Mouse (Mus musculus): Measurements from ENCODE around the gene Cry2. TPM values are rescaled to one million over a fixed set of nuclear protein-coding genes. Genes with fewer than 3 reads are reported as not detected.
A peak's percentile ranks its signal among the peaks of the same experiment; 100 is the strongest.

The Cry2 gene
- total RNA-seq, 2 experiments from 2014 or later = 109 to 122 TPM

DNA sequence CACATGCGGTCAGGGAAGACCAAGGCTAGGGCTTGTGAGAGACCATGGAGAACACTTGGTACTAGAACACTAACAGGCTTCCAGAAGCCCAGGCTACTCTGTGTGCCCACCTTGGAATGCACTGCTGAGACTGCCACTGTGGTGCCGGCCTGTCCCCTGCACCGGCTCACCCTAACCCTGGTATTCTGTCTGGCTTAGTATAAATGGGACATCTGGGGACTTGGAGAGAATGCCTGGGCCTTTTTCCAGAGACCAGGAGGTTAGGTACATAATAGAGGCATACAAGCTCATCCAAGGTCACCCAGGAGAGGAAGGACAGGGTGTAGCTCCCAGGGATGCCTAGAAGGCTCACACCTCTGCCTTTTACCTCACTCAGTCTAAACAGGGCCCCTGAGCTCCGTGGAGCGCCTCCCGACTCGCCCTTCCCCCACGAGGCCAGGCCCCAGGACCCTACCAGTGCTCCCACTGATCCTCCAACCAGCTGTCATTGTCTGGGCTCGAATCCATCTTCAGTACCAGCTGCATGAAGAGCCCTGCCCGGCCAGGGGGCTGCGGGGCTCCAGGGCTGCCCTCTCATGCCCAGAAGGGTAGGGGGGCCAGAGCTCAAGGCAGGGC lies 42.0 kb downstream of the Cry2 start:
- DNase-seq (ENCODE audit: low spot score in 2 of 2) = no peak

DNA sequence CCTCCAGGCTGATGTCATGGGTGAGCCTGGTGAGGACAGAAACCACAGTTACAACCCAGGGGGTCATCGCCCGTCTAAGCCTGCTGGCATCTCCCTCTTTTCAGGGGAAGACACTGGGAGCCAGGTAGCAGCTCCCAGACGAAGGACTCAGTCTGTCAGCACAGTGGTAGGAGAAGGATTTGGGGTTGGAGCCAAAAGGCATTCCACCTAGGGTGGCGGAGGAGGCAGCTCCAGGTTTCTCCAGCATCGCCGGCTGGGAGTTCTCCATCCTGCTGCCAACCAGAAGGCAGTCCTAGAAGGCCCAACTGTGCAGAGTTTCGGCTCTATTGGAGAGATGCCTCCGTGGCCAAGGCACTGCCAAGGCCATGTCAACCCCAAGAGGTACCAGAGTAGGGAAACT lies 42.7 kb downstream of the Cry2 start:
- intact Hi-C loops (cut with DNase I) = no loop called here
- DNase-seq (ENCODE audit: low spot score in 2 of 2) = peak in 1 of 2 experiments; percentile 68

More for the DNA sequence above, 42.0 kb downstream of the Cry2 start:
- intact Hi-C loops (cut with DNase I) = no loop called here

DNA sequence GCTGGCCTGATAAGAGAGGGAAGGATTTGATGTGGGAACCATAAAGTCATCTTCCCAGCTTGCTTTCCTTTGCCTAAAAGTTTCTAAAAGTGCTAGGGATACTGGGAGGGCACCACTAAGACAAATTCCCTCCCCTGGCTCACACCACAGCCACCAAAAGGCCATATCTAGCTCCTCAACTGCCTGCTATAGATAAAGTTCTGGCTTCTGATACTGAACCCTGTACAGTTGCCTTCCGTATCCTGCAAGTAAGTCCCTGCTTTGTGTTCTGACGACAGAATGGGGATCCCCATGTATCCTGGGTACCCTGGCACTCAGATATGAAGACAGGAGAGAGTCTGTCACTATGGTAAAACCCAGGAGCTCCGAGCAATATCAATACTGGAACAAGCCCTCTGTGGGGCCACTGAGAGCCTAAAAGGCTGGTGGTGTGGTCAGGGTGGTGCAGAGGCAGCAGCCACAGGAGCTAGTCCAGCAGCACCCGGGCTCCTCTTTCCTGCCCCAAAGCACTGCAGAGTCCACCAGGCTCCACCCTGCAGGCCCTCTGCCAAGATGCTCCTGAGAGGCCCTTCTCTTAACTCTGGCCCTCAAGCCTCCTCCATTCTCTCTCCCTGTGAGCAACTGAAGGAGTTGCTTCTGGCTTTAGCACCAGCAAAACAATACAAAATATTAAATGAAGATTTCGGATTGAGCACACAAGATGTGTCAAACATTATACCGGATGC lies 43.5 kb downstream of the Cry2 start:
- DNase-seq (ENCODE audit: low spot score in 2 of 2) = no peak
- intact Hi-C loops (cut with DNase I) = no loop called here

DNA sequence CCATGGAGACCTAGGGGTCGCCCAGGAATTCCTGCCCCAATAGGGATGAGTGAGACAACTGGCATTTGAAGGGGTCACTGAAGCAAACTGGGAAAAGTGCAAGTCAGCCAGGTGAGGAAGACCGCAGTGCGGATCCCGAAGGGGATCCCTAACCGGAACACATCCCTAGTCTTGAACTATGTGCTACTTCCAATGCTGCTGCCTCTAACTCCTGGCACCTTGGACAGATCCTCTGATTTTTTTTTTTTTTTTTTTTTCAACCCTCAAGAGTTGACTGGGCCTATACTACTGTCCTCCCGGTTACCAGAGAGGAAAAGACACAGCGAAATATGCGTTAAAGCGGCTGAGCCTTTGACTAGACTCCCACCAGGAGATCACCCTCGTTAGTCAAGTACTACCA lies 44.2 kb downstream of the Cry2 start:
- no peak for DNase-seq (ENCODE audit: low spot score in 2 of 2)
- intact Hi-C loops (cut with DNase I) = loop anchor here (5.0 kb wide), 1 partner anchor 43 kb away; the partner anchor contains the start of gene Cry2

DNA sequence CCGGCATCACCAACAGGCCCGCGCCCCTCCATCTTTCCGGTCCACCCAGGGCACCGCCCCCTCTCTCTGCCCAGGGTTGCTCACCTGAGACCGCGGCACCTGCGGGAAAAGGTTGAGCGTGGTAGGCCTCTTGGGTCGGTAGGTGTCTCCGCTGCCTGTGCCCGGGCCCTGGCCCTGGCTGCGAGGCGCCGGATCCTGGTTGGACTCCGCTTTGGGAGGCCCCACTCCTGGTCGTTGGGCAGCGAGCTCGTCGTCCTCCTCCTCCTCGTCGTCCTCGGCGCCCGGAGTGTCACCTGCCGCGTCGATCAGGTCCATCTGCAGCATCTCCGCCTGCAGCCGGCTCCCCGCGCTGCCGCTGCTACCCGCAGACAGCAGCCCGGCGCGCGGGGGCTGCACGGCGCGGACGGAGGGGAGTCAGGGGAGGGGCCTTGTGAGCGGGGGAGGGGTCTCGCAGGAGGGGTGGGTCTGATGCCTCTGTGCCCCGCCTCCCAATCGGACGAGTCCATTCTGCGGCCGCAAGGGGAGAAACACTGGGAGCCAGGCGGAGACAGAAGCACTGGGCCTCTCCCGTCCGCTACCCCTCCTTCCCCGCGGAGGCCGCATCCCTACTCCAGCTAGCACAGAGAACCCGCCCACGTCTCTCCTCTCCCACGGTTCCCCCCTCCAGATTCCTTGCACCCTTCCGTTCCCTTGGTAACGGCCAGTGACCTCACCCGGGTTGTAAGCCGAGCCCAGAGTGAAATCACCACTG lies 44.8 kb downstream of the Cry2 start:
- intact Hi-C loops (cut with DNase I) = loop anchor here (5.0 kb wide), 1 partner anchor 43 kb away; the partner anchor contains the start of gene Cry2
- peak; percentile 91 to 92 for DNase-seq (ENCODE audit: low spot score in 2 of 2)

DNA sequence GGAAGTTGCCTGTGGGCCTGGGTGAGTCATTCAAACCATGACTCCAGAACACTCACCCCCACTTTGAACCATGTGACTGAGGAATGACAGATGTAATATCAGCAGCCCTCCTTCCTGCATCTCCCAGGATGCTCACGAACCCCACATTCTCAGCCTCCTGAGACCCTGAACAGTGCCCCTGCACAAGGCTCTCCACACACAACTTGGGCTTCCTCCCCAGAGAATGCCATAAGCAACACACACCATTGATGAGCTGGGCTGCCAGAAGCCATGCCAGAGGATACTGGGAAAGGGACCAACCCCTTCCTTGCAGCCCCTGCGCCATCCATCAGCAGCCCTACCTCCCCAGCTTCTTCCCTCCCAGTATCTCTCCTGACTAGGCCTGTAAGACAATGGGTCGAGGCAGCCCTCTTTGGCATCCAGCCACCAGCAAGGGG lies 45.7 kb downstream of the Cry2 start:
- no peak for DNase-seq (ENCODE audit: low spot score in 2 of 2)

DNA sequence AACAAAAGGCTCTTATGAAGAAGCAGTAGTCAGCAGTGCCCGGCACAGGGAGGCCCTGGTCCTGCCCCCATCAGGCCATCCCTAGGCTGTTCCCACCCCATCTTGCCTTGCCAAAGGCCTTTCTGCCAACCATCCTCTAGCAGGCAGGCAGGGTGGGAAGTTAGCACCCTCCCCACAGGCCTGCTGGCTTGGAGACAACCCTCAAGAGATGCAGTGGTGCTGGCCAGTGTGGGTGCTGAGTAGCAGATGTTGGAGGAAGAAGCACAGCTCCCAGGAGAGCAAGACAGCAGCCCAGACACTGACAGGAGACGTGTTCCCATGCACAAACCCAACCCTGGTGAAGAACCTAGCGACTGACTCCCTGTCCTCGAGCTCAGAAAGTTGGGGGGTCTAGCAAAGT lies 46.2 kb downstream of the Cry2 start:
- peak; percentile 67 to 73 for DNase-seq (ENCODE audit: low spot score in 2 of 2)
- intact Hi-C loops (cut with DNase I) = loop anchor here (5.0 kb wide), 1 partner anchor 45 kb away; the partner anchor contains the start of gene Cry2

More for the DNA sequence above, 45.7 kb downstream of the Cry2 start:
- intact Hi-C loops (cut with DNase I) = loop anchor here (5.0 kb wide), 1 partner anchor 44 kb away; the partner anchor contains the start of gene Cry2

DNA sequence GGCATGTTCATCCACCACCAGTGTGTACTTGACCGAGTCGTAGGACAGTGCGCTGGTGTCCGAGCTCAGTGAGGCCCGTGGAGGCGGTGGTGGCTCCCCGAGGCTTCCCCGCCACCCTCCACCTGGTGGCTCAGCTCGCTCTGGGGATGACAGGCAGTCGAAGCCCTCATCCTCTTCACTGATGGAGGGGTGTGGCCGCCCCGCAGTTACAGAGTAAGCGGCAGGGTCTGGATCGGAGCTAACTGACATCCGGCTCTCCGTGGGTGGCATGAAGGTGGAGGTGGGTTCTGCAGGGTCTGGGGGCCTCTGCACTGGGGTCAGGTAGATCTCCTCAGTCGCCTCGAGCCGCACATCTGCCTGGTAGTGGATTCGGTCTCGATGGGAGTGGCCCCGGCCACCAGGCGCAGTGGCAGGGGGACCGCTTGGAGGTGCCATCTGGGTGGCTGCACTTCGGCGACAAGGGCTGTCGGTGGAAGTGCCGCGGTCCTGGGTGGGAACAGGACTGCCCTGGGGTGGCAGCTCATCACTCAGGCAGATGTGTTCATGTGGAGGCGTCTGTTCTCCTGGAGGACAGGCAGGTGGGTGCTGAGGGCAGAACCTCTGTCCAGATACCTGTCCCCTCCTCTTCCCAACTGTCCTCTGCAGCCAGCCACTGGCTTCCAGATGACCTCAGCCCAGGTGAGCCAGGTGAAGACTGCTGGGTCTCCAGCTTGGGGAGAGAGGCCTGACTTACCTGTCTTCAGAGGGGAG lies 46.8 kb downstream of the Cry2 start:
- DNase-seq (ENCODE audit: low spot score in 2 of 2) = no peak
- intact Hi-C loops (cut with DNase I) = loop anchor here (5.0 kb wide), 1 partner anchor 45 kb away; the partner anchor contains the start of gene Cry2

DNA sequence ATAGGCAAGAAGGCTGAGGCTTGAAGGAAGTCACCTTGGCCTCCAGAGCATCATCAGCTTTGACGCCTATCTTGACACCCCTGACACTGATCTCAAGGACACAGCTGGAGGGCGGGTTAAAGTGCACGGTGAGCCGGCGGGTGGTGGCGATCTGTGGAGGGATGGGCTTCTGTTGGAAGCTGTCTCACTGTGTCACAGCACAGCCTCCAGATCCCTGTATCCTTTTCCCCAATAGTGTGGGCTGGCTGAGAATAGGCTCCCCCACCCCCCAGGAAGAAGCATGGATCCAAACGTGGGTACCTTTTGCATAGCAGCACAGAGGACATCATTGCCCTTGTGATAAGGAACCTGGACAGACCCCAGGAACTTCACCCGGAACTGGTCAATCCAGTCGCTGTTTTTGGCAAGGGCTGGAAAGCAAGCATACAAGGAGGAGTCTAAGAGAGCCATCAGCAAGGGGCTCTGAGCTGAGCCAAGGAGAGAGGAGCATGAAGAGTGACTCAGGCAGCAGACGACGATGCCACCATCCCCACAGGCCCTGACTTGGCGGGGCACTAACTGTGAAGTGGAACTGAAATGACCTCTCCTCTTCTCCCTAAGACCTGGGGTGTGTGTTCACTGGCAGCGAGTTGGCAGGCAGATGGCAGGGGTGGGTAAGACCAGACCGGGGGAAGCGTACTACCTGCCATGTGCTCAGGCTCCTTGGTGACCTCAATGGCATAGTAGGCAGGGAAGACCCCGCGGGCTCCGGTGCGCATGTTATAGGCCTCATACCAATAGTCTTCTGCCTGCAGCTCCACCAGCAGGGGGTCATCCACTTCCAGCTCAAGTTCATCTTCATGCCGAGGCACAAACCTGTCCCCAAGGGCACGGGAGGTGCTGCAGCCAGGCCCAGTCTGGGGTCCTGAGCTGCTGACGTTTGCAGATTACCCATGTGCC lies 48.5 kb downstream of the Cry2 start:
- intact Hi-C loops (cut with DNase I) = loop anchor here (5.0 kb wide), 1 partner anchor 47 kb away; the partner anchor contains the start of gene Cry2
- no peak for DNase-seq (ENCODE audit: low spot score in 2 of 2)

DNA sequence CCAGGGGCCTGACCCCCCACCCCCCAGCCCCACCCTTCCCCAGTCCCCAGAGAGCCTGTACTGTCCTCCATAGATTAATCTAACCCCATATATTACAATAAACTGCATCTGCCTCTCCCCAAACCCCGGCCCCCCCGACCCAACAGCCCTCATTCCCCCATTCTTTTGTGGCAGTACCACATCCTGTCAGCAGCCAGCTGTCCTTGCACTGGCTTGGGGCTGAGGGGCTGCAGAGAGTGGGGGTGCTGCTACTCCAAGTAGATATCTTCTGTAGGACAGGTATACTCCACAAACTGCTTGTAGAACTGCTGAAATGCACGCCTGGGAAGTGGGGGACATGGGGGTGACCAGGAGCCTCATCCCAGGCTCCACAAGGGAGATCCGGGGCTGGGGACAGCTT lies 49.7 kb downstream of the Cry2 start:
- no peak for DNase-seq (ENCODE audit: low spot score in 2 of 2)
- intact Hi-C loops (cut with DNase I) = no loop called here

DNA sequence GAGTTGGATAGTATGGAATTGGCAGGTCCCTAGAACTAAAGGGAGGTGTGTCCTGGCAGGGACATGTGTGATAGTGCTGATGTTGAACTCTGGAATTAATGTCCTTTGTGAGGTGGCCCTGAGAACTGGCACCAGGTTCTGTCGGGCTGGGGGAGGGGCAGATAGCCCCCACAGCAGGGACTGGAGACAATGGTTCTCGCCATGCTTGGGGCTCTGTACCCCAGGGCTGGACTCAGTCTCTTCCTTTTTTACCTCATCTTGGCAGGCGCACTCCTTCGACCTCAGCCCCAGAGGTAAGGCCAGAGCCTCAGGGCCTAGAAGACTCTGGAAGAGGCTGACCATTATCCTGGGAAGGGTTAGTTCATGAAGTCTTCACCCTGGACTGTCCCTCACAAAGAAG lies 51.1 kb downstream of the Cry2 start:
- no peak for DNase-seq (ENCODE audit: low spot score in 2 of 2)
- intact Hi-C loops (cut with DNase I) = no loop called here

DNA sequence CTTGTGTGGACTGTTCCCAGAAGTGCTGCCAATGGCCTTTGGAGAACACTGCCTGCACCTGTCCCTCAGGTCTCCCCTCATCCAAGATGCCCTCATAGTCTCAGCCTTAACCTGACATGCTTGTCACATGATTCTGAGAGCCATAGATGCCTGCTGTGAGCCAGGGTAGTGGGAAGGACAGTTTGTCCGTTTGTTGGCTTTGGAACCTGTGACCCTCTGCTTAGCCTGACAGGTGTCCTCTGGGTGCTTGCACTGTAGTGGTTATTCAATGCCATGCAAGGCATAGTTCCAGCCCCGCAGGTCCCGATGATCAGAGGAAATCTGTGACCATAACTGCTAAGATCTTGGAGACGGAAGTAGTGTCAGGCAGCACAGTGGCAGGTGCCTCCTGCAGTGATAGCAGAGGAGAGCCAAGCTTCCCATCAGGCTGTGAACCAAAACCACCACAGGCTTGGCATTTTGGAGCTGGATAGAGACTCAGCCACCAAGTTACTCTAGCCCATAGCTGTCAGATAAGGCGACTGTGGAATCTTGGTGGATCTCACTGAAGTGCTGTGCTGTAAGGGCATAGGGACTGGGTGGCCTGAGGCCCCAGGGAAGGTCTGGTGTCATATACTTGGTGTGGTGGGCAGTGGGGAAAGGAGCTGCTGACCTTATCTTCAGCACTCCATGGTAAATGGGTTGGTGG lies 51.8 kb downstream of the Cry2 start, which contains the start of gene 1700029I15Rik:
Gene 1700029I15Rik, plus strand, starts transcription at position 638 of the 688 bp plus-strand sequence.
- DNase-seq (ENCODE audit: low spot score in 2 of 2) = no peak
- intact Hi-C loops (cut with DNase I) = no loop called here

DNA sequence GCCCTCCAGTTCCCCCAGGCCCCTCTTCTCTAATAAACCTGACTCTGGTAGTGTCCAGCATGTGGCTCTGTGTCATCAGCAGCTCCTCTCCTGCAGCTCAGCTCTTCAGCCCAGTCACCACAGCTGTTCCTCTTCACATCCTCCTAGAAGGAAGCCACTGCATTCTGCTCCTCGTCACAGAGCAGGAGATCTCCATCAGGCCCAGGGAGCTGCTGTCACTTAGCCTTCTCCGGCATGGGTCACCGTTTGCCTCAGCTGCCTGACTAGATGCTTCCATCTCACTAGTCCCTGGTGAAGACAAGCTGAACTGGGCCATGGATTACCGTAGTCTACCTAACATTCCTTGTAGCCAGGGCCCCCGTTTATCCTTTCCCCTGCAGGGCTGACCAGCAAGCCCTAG lies 52.7 kb downstream of the Cry2 start:
- intact Hi-C loops (cut with DNase I) = no loop called here

DNA sequence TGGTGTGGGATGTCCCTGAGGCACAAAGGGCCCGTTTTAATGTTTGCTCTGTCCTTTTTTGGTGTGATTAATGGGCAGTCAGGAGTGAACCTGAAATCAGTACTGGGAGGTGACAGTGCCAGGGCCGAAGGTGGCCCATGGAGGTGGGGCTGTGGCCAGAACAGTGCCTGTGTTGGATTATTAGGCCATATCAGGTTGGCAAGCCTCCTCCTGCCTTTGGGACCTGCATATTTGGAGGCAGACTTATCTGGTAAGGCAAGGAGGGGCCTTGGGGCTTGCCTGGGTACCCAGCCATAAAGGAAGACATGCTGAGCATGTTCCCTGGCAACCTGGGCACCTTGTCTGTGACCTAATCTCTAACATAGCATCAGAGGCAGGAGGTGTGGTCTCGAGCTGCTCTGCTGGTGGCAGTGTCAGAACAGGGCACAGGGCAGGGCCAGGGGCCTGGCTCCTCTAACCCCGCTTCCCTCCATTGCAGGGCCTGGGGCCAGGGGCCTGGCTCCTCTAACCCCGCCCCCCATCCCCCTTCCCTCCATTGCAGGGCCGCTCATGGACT lies 53.3 kb downstream of the Cry2 start:
- DNase-seq (ENCODE audit: low spot score in 2 of 2) = no peak
- intact Hi-C loops (cut with DNase I) = no loop called here

More for the DNA sequence above, 52.7 kb downstream of the Cry2 start:
- DNase-seq (ENCODE audit: low spot score in 2 of 2) = no peak

DNA sequence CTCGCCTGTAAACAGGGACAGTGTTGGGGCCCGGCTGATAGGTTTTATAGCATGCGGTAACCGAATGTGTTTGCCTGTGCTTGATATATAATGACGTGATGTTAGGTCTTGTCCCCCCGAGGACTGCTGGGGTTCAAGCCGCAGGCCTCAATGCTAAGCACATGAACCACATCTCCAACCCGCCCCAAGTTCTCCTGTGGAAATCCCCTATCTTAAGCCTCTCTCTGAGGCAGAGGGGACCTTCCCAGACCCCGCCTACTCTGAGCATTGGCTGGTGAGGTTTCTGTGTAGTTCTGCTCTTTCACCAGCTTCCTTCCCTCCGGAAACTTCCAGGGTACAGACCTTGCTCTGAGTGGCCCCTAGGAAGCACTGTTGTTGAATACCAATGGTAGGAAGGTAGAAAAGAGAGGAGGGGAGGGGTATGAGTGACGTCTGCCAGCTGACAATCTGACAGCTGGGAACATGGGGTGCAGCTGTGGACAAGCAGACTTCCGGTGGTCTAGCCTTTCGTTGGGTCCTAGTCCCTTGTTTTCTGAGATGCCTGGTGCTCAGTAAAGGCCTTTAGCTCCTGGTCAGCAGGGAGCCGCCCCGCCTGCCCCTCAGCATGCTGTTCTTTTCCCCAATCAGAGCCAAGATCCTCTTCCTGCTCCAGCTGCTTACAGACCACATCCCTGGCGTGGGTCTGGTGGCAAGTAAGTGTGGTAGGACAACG lies 53.9 kb downstream of the Cry2 start:
- intact Hi-C loops (cut with DNase I) = no loop called here
- no peak for DNase-seq (ENCODE audit: low spot score in 2 of 2)

DNA sequence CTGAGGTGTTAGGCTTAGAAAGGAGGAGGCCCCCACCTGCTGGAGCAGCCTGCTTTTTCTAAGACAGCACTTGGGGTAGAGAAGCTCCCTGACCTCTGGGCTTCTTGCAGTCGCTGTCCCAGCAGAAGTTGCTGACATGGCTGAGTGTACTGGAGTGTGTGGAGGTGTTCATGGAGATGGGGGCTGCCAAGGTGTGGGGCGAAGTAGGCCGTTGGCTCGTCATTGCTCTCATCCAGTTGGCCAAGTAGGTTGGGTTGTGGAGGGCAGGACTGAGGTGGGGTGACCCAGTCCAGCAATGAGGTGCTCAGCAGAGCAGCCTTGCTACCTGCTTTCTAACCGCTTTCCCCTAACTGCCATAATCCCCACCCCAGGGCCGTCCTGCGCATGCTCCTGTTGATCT lies 56.5 kb downstream of the Cry2 start:
- DNase-seq (ENCODE audit: low spot score in 2 of 2) = no peak
- intact Hi-C loops (cut with DNase I) = no loop called here

DNA sequence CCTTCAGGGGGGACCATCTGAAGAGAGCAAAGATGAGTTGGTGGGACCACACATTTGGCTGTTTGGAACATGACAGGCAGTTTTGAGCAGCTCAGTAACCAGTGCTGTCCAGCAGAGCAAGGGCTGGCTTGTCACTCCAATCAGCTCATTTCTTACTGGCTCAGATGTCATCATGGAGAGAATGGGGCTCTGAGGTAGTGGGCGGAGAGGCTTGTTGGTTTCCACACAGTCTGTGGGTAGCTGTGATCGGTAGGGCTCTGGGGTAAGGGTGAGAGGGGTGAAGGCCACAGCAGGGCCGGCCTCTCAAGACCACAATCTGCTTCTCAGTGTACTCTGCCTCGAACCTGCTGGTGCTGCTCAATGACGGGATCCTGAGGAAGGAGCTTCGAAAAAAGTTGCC lies 57.5 kb downstream of the Cry2 start:
- no peak for DNase-seq (ENCODE audit: low spot score in 2 of 2)
- intact Hi-C loops (cut with DNase I) = no loop called here
